Mouse (Mus musculus) MEL (cell line): ENCODE measurements at regions not wholly inside any gene's neighbourhood (a gene's known extent, or its start where the extent isn't known, plus 50 kb on each side); places are given as distances from the start of the nearest gene placed in this dataset.
A peak's percentile ranks its signal among the peaks of the same experiment; 100 is the strongest.

Experiments used
- DNase-seq: peaks from one replicate; pipeline ENCODE4 v3.0.0; 2011; ENCODE audit warnings: low read depth, low spot score
- H3K27ac ChIP-seq: 2 replicates; pipeline ENCODE4 v1.5.1; 2012; ENCODE audit warnings: low read depth, mild to moderate bottlenecking, control low read depth, low read length, moderate library complexity; ENCODE audit not compliant: control insufficient read depth
- H3K27me3 ChIP-seq, 2 experiments: fragments of 150-350 bp in 1 of 2; sonication (generic) in 1 of 2; 2 replicates each; pipeline ENCODE4 v1.6.1; 2012; ENCODE audit warnings: low read length in 2 of 2, mild to moderate bottlenecking in 2 of 2, improper control_type of control experiment in 1 of 2, moderate library complexity in 1 of 2; ENCODE audit not compliant: insufficient read depth in 2 of 2, control insufficient read depth in 1 of 2
- H3K36me3 ChIP-seq, 2 experiments: 2 replicates each; pipeline ENCODE4 v1.6.1; 2012 to 2014; ENCODE audit warnings: low read length in 2 of 2, improper control_type of control experiment in 1 of 2, inconsistent platforms in 1 of 2, mild to moderate bottlenecking in 1 of 2; ENCODE audit not compliant: insufficient read depth in 2 of 2, control insufficient read depth in 1 of 2
- H3K4me1 ChIP-seq, 2 experiments: fragments of 150-350 bp in 1 of 2; sonication (generic) in 1 of 2; 2 replicates each; pipeline ENCODE4 v1.6.1; 2012; ENCODE audit warnings: low read length in 2 of 2, improper control_type of control experiment in 1 of 2, mild to moderate bottlenecking in 1 of 2; ENCODE audit not compliant: insufficient read depth in 2 of 2, control insufficient read depth in 1 of 2
- H3K4me3 ChIP-seq, 2 experiments: fragments of 150-350 bp in 1 of 2; sonication (generic) in 1 of 2; 2 replicates each; pipeline ENCODE4 v1.5.1; 2012; ENCODE audit warnings: low read depth in 2 of 2, low read length in 2 of 2, mild to moderate bottlenecking in 2 of 2, moderate library complexity in 2 of 2, control low read depth in 1 of 2, improper control_type of control experiment in 1 of 2; ENCODE audit not compliant: control insufficient read depth in 1 of 2, insufficient read depth in 1 of 2
- H3K79me2 ChIP-seq: 2 replicates; pipeline ENCODE4 v1.6.1; 2012; ENCODE audit warnings: mild to moderate bottlenecking, low read length, moderate library complexity; ENCODE audit not compliant: control insufficient read depth, poor library complexity, insufficient read depth
- H3K9ac ChIP-seq: 2 replicates; pipeline ENCODE4 v1.6.1; 2012; ENCODE audit warnings: low read depth, mild to moderate bottlenecking, control low read depth, low read length, moderate library complexity; ENCODE audit not compliant: control insufficient read depth, poor library complexity, severe bottlenecking
- H3K9me3 ChIP-seq: fragments of 150-350 bp; sonication (generic); replicated peaks from 2 replicates; pipeline ENCODE4 v1.6.1; 2012; ENCODE audit warnings: mild to moderate bottlenecking, low read length, improper control_type of control experiment, moderate library complexity; ENCODE audit not compliant: insufficient read depth
- CHD1 ChIP-seq: IDR thresholded peaks from 2 replicates; pipeline ENCODE4 v1.6.1; 2012; ENCODE audit warnings: low read depth, mild to moderate bottlenecking, inconsistent platforms, low read length, improper control_type of control experiment
- CTCF ChIP-seq, 3 experiments: IDR thresholded peaks in 2 of 3; conservative IDR thresholded peaks in 1 of 3; 2 replicates each; pipeline ENCODE4 v1.5.1; 2011 to 2012; ENCODE audit warnings: low read length in 3 of 3, low read depth in 2 of 3, mild to moderate bottlenecking in 2 of 3, improper control_type of control experiment in 1 of 3, inconsistent platforms in 1 of 3, mixed read lengths in 1 of 3, moderate library complexity in 1 of 3; ENCODE audit not compliant: control insufficient read depth in 1 of 3, insufficient read depth in 1 of 3, poor library complexity in 1 of 3, severe bottlenecking in 1 of 3
- ELF1 ChIP-seq: IDR thresholded peaks from 2 replicates; pipeline ENCODE4 v1.6.1; 2014; ENCODE audit warnings: low read depth, mild to moderate bottlenecking, inconsistent platforms, low read length, improper control_type of control experiment, moderate library complexity
- ETS1 ChIP-seq: IDR thresholded peaks from 2 replicates; pipeline ENCODE4 v1.6.1; 2012; ENCODE audit warnings: low read depth, mild to moderate bottlenecking, inconsistent platforms, low read length, improper control_type of control experiment, moderate library complexity
- GABPA ChIP-seq: IDR thresholded peaks from 2 replicates; pipeline ENCODE4 v1.6.1; 2012; ENCODE audit warnings: low read depth, mild to moderate bottlenecking, inconsistent platforms, low read length, improper control_type of control experiment, moderate library complexity
- GATA1 ChIP-seq: IDR thresholded peaks from 2 replicates; pipeline ENCODE4 v1.6.1; 2011; ENCODE audit warnings: low read depth, low read length, improper control_type of control experiment
- JUND ChIP-seq: IDR thresholded peaks from 2 replicates; pipeline ENCODE4 v1.6.1; 2011; ENCODE audit warnings: low read depth, mild to moderate bottlenecking, improper control_type of control experiment, low read length
- KAT2A ChIP-seq: conservative IDR thresholded peaks from 2 replicates; pipeline ENCODE4 v1.6.1; 2012; ENCODE audit warnings: low read depth, low read length, improper control_type of control experiment, inconsistent platforms
- MAFK ChIP-seq: IDR thresholded peaks from 2 replicates; pipeline ENCODE4 v1.6.1; 2011; ENCODE audit warnings: low read depth, mild to moderate bottlenecking, low read length, improper control_type of control experiment, borderline replicate concordance
- MAZ ChIP-seq: IDR thresholded peaks from 2 replicates; pipeline ENCODE4 v1.6.1; 2012; ENCODE audit warnings: low read depth, mild to moderate bottlenecking, inconsistent platforms, low read length, improper control_type of control experiment
- MXI1 ChIP-seq: IDR thresholded peaks from 2 replicates; pipeline ENCODE4 v1.6.1; 2011; ENCODE audit warnings: mild to moderate bottlenecking, low read depth, low read length, improper control_type of control experiment
- MYB ChIP-seq: IDR thresholded peaks from 2 replicates; pipeline ENCODE4 v1.6.1; 2011; ENCODE audit warnings: mild to moderate bottlenecking, low read depth, low read length, improper control_type of control experiment
- POLR2A ChIP-seq, 2 experiments: IDR thresholded peaks; 2 replicates each; pipeline ENCODE4 v1.6.1; 2011 to 2012; ENCODE audit warnings: low read length in 2 of 2, mild to moderate bottlenecking in 2 of 2, control low read depth in 1 of 2, improper control_type of control experiment in 1 of 2, low read depth in 1 of 2, moderate library complexity in 1 of 2; ENCODE audit not compliant: control insufficient read depth in 1 of 2, insufficient read depth in 1 of 2, poor library complexity in 1 of 2
- RAD21 ChIP-seq: IDR thresholded peaks from 2 replicates; pipeline ENCODE4 v1.6.1; 2011; ENCODE audit warnings: mild to moderate bottlenecking, low read depth, low read length, improper control_type of control experiment
- SIN3A ChIP-seq: IDR thresholded peaks from 2 replicates; pipeline ENCODE4 v1.6.1; 2012; ENCODE audit warnings: low read length, improper control_type of control experiment, inconsistent platforms
- SMC3 ChIP-seq: IDR thresholded peaks from 2 replicates; pipeline ENCODE4 v1.6.1; 2011; ENCODE audit warnings: low read depth, low read length, improper control_type of control experiment
- TAL1 ChIP-seq: IDR thresholded peaks from 2 replicates; pipeline ENCODE4 v1.6.1; 2012; ENCODE audit warnings: mild to moderate bottlenecking, inconsistent platforms, low read length, moderate library complexity, mixed read lengths
- TBP ChIP-seq: IDR thresholded peaks from 2 replicates; pipeline ENCODE4 v1.8.0; 2011; ENCODE audit warnings: low read depth, low read length, improper control_type of control experiment
- UBTF ChIP-seq: IDR thresholded peaks from 2 replicates; pipeline ENCODE4 v1.6.1; 2012; ENCODE audit warnings: low read depth, mild to moderate bottlenecking, inconsistent platforms, low read length, improper control_type of control experiment, moderate library complexity, borderline replicate concordance; ENCODE audit not compliant: insufficient read depth
- USF1 ChIP-seq: IDR thresholded peaks from 2 replicates; pipeline ENCODE4 v1.6.1; 2014; ENCODE audit warnings: low read depth, mild to moderate bottlenecking, inconsistent platforms, low read length, improper control_type of control experiment, moderate library complexity
- ZKSCAN1 ChIP-seq: IDR thresholded peaks from 2 replicates; pipeline ENCODE4 v1.6.1; 2012; ENCODE audit warnings: low read depth, mild to moderate bottlenecking, inconsistent platforms, low read length, improper control_type of control experiment, moderate library complexity
- ZMIZ1 ChIP-seq: IDR thresholded peaks from 2 replicates; pipeline ENCODE4 v1.6.1; 2012; ENCODE audit warnings: low read depth, mild to moderate bottlenecking, inconsistent platforms, low read length, improper control_type of control experiment, moderate library complexity
- ZNF384 ChIP-seq: IDR thresholded peaks from 2 replicates; pipeline ENCODE4 v1.6.1; 2012; ENCODE audit warnings: low read depth, mild to moderate bottlenecking, inconsistent platforms, low read length, improper control_type of control experiment

GRCm38 (mm10) chr6:31704191-31704590 lies 140.4 kb upstream of the Podxl start:
- H3K9me3 ChIP-seq = no peaks in the 10 kb centered on the region
- no peaks in the 10 kb centered on the region for H3K79me2 ChIP-seq

GRCm38 (mm10) chr6:31702931-31703330 lies 139.2 kb upstream of the Podxl start:
- Histone ChIP-seq H3K27me3 (no peaks in the 10 kb centered on the region), H3K4me3 (no peak overlapping the region), H3K9ac (no peak overlapping the region), H3K27ac (no peak overlapping the region), H3K9me3 (no peaks in the 10 kb centered on the region), H3K79me2 (no peaks in the 10 kb centered on the region), H3K4me1 (no peaks in the 10 kb centered on the region), H3K36me3 (no peaks in the 10 kb centered on the region)
- no peak for DNase-seq
- TF ChIP-seq SIN3A (no peak), ETS1 (no peak), ELF1 (no peak), JUND (no peak), ZKSCAN1 (no peak), MYB (no peak), TAL1 (no peak), GATA1 (no peak), POLR2A (IDR thresholded peaks at IDR 0.05; ENCODE audit: control insufficient read depth in 1 of 2, insufficient read depth in 1 of 2, low read depth in 1 of 2, low read length in 2 of 2, poor library complexity in 1 of 2) (no peak), ZNF384 (no peak), MXI1 (no peak), CHD1 (no peak), ZMIZ1 (no peak)

More at GRCm38 (mm10) chr6:31704191-31704590, 140.4 kb upstream of the Podxl start:
- no peak for DNase-seq
- TF ChIP-seq UBTF = no peak
- Histone ChIP-seq H3K36me3 (no peaks in the 10 kb centered on the region), H3K27ac (no peak overlapping the region), H3K27me3 (no peaks in the 10 kb centered on the region), H3K9ac (no peak overlapping the region), H3K4me3 (no peak overlapping the region), H3K4me1 (no peaks in the 10 kb centered on the region)

DNA sequence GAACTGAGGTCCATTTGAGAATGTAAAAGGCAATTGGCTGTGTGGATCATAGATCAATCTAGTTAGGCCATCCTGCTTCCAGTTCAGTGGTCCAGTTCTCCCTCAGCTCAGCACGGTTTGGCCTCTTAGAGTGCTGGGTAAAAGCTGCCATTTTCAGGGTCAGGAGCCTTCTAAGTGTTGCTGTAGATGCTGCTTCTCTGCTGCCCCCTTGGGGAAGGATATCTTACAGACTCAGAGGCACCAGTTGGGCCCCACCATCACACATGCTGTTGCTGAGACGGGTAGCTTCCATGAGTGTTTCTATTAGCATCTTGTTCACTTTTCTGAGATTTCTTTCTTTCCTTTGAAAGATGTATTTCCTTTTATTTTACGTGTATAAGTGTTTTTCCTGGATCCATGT lies 132.1 kb upstream of the Podxl start:
- peaks cover 0 to 3% of the 10 kb centered on the region in 2 experiments; a peak in 1 of 4 replicates for H3K27me3 ChIP-seq
- no peaks in the 10 kb centered on the region for H3K4me1 ChIP-seq
- no peak overlapping the region for H3K9ac ChIP-seq
- H3K4me3 ChIP-seq = no peak overlapping the region
- no peaks in the 10 kb centered on the region for H3K9me3 ChIP-seq
- no peak overlapping the region for H3K27ac ChIP-seq
- H3K36me3 ChIP-seq = no peaks in the 10 kb centered on the region
- TF ChIP-seq USF1 (no peak), MAZ (no peak), CHD1 (no peak), MAFK (no peak), MYB (no peak), KAT2A (no peak), POLR2A (IDR thresholded peaks at IDR 0.05; ENCODE audit: control insufficient read depth in 1 of 2, insufficient read depth in 1 of 2, low read depth in 1 of 2, low read length in 2 of 2, poor library complexity in 1 of 2) (no peak), GABPA (no peak), ZMIZ1 (no peak), TAL1 (no peak), CTCF (IDR thresholded peaks at IDR 0.05 in 2 of 3, conservative IDR thresholded peaks at IDR 0.05 in 1 of 3; ENCODE audit: control insufficient read depth in 1 of 3, insufficient read depth in 1 of 3, low read depth in 2 of 3, low read length in 3 of 3, poor library complexity in 1 of 3, severe bottlenecking in 1 of 3) (peak; percentile 13 to 50 (median 39); a peak in 5 of 6 replicates), SMC3 (peak; percentile 51), RAD21 (peak; percentile 7; the same call in 1 of the 2 replicates), ZNF384 (no peak), TBP (no peak), MXI1 (no peak), UBTF (no peak)
- H3K79me2 ChIP-seq = no peaks in the 10 kb centered on the region
- DNase-seq = peak; percentile 37
